Mouse (Mus musculus) hematopoietic stem cell, adult 5-6 weeks (primary cell): ENCODE measurements at regions not wholly inside any gene's neighbourhood (a gene's known extent, or its start where the extent isn't known, plus 50 kb on each side); places are given as distances from the start of the nearest gene placed in this dataset.

Source experiments
- ATAC-seq, 2 experiments: fragments of 125-278 bp in 1 of 2; replicated peaks in 1 of 2; 2 replicates each; pipeline ENCODE4 v1.8.0; 2016 to 2017; ENCODE audit warnings: inconsistent platforms in 2 of 2, mild to moderate bottlenecking in 2 of 2, moderate number of reproducible peaks in 2 of 2, low read depth in 1 of 2, moderate TSS enrichment in 1 of 2; ENCODE audit not compliant: low FRiP score in 2 of 2, poor library complexity in 2 of 2, severe bottlenecking in 2 of 2, insufficient read depth in 1 of 2, low TSS enrichment in 1 of 2

GRCm38 (mm10) chr14:56313969-56314368 is 50.9 kb upstream of the Atp12a start:
- ATAC-seq, result no peak

- peak; percentile 71 to 87 for ATAC-seq
Measured at GRCm38 (mm10) chr14:56314459-56314858, 50.4 kb upstream of the Atp12a start.
